Mouse (Mus musculus) CH12.LX (cell line): ENCODE data around the gene Ric8a. TPM values are rescaled to one million over a fixed set of nuclear protein-coding genes. Genes with fewer than 3 reads are reported as not detected.

Experiments
- DNase-seq: peaks from one replicate; pipeline ENCODE4 v3.0.0-alpha.2; 2013; ENCODE audit errors: extremely low read depth
- H3K27ac ChIP-seq: 2 replicates; pipeline ENCODE4 v1.5.1; 2012; ENCODE audit warnings: low read depth, mild to moderate bottlenecking, control low read depth, moderate library complexity; ENCODE audit not compliant: insufficient read depth
- H3K27me3 ChIP-seq: replicated peaks from 2 replicates; pipeline ENCODE3; 2012; ENCODE audit warnings: inconsistent platforms
- H3K36me3 ChIP-seq, 2 experiments: replicated peaks in 1 of 2; 2 replicates each; pipeline versions ENCODE3 to v1.6.1; 2012; ENCODE audit warnings: inconsistent platforms in 1 of 2, low read length in 1 of 2, mild to moderate bottlenecking in 1 of 2, mixed read lengths in 1 of 2, moderate library complexity in 1 of 2; ENCODE audit not compliant: control insufficient read depth in 1 of 2, insufficient read depth in 1 of 2
- H3K4me1 ChIP-seq, 2 experiments: 2 replicates each; pipeline ENCODE4 v1.6.1; 2012; ENCODE audit warnings: inconsistent platforms in 1 of 2, moderate library complexity in 1 of 2; ENCODE audit not compliant: insufficient read depth in 2 of 2, control insufficient read depth in 1 of 2
- H3K4me2 ChIP-seq: 2 replicates; pipeline ENCODE4 v1.6.1; 2012; ENCODE audit warnings: low read depth, mild to moderate bottlenecking, control low read depth; ENCODE audit not compliant: poor library complexity, insufficient read depth, severe bottlenecking
- H3K4me3 ChIP-seq, 3 experiments: fragments of 150-350 bp in 1 of 3; sonication (generic) in 1 of 3; replicated peaks in 1 of 3; 2 replicates each; pipeline versions ENCODE3 to v1.5.1; 2011 to 2012; ENCODE audit warnings: low read depth in 2 of 3, low read length in 2 of 3, mild to moderate bottlenecking in 2 of 3, moderate library complexity in 2 of 3, control low read depth in 1 of 3, improper control_type of control experiment in 1 of 3, inconsistent platforms in 1 of 3, mixed read lengths in 1 of 3; ENCODE audit not compliant: poor library complexity in 1 of 3
- H3K79me2 ChIP-seq: replicated peaks from 2 replicates; pipeline ENCODE4 v1.6.1; 2012; ENCODE audit warnings: mild to moderate bottlenecking, moderate library complexity; ENCODE audit not compliant: control insufficient read depth, poor library complexity, insufficient read depth, severe bottlenecking; ENCODE audit errors: extremely low read depth
- H3K9ac ChIP-seq: 2 replicates; pipeline ENCODE4 v1.6.1; 2012; ENCODE audit warnings: low read depth, mild to moderate bottlenecking, control low read depth, moderate library complexity; ENCODE audit not compliant: insufficient read depth
- H3K9me3 ChIP-seq: replicated peaks from 2 replicates; pipeline ENCODE3; 2012; ENCODE audit warnings: low read length, inconsistent platforms, mixed read lengths
- BHLHE40 ChIP-seq: IDR thresholded peaks from 2 replicates; pipeline ENCODE4 v1.6.1; 2011; ENCODE audit warnings: mild to moderate bottlenecking, low read depth, low read length, improper control_type of control experiment
- CHD2 ChIP-seq: IDR thresholded peaks from 2 replicates; pipeline ENCODE4 v1.6.1; 2011; ENCODE audit warnings: low read length, improper control_type of control experiment
- CTCF ChIP-seq, 2 experiments: IDR thresholded peaks in 1 of 2; conservative IDR thresholded peaks in 1 of 2; 2 replicates each; pipeline ENCODE4 v1.5.1; 2011 to 2012; ENCODE audit warnings: low read depth in 2 of 2, low read length in 2 of 2, improper control_type of control experiment in 1 of 2, inconsistent platforms in 1 of 2, mild to moderate bottlenecking in 1 of 2, moderate library complexity in 1 of 2
- ELF1 ChIP-seq: IDR thresholded peaks from 2 replicates; pipeline ENCODE4 v1.6.1; 2014; ENCODE audit warnings: low read depth, mild to moderate bottlenecking, inconsistent platforms, low read length, improper control_type of control experiment
- ETS1 ChIP-seq: conservative IDR thresholded peaks from 2 replicates; pipeline ENCODE4 v1.6.1; 2012; ENCODE audit warnings: low read depth, mild to moderate bottlenecking, inconsistent platforms, low read length, improper control_type of control experiment, moderate library complexity
- HCFC1 ChIP-seq: IDR thresholded peaks from 2 replicates; pipeline ENCODE4 v1.6.1; 2012; ENCODE audit warnings: low read depth, mild to moderate bottlenecking, inconsistent platforms, low read length, improper control_type of control experiment
- IRF4 ChIP-seq: IDR thresholded peaks from 2 replicates; pipeline ENCODE4 v1.6.1; 2014; ENCODE audit warnings: low read depth, mild to moderate bottlenecking, inconsistent platforms, low read length, improper control_type of control experiment
- JUN ChIP-seq: IDR thresholded peaks from 2 replicates; pipeline ENCODE4 v1.6.1; 2011; ENCODE audit warnings: low read depth, mild to moderate bottlenecking, low read length, improper control_type of control experiment, moderate library complexity; ENCODE audit not compliant: insufficient read depth
- KAT2A ChIP-seq: IDR thresholded peaks from 2 replicates; pipeline ENCODE4 v1.6.1; 2012; ENCODE audit warnings: low read length, improper control_type of control experiment, inconsistent platforms; ENCODE audit not compliant: insufficient replicate concordance
- MAZ ChIP-seq: IDR thresholded peaks from 2 replicates; pipeline ENCODE4 v1.6.1; 2012; ENCODE audit warnings: low read depth, mild to moderate bottlenecking, inconsistent platforms, low read length, improper control_type of control experiment, moderate library complexity
- MEF2A ChIP-seq: IDR thresholded peaks from 2 replicates; pipeline ENCODE4 v1.6.1; 2014; ENCODE audit warnings: low read depth, mild to moderate bottlenecking, inconsistent platforms, low read length, improper control_type of control experiment, borderline replicate concordance
- NELFE ChIP-seq: IDR thresholded peaks from 2 replicates; pipeline ENCODE4 v1.6.1; 2011; ENCODE audit warnings: low read depth, low read length, improper control_type of control experiment
- NRF1 ChIP-seq: IDR thresholded peaks from 2 replicates; pipeline ENCODE4 v1.6.1; 2014; ENCODE audit warnings: low read depth, mild to moderate bottlenecking, inconsistent platforms, low read length, improper control_type of control experiment, moderate library complexity
- POLR2A ChIP-seq: IDR thresholded peaks from 2 replicates; pipeline ENCODE4 v1.6.1; 2011; ENCODE audit warnings: low read depth, mild to moderate bottlenecking, improper control_type of control experiment, low read length
- POLR2AphosphoS2 ChIP-seq: IDR thresholded peaks from 2 replicates; pipeline ENCODE4 v1.6.1; 2011; ENCODE audit warnings: low read depth, low read length, improper control_type of control experiment
- RAD21 ChIP-seq: IDR thresholded peaks from 2 replicates; pipeline ENCODE4 v1.6.1; 2011; ENCODE audit warnings: low read depth, mild to moderate bottlenecking, low read length, improper control_type of control experiment, moderate library complexity
- RCOR1 ChIP-seq: conservative IDR thresholded peaks from 2 replicates; pipeline ENCODE4 v1.6.1; 2012; ENCODE audit warnings: low read depth, mild to moderate bottlenecking, inconsistent platforms, low read length, improper control_type of control experiment
- SMC3 ChIP-seq: IDR thresholded peaks from 2 replicates; pipeline ENCODE4 v1.6.1; 2011; ENCODE audit warnings: low read depth, low read length, improper control_type of control experiment
- TBP ChIP-seq: conservative IDR thresholded peaks from 2 replicates; pipeline ENCODE4 v1.6.1; 2011; ENCODE audit warnings: low read depth, low read length, improper control_type of control experiment
- TCF12 ChIP-seq: IDR thresholded peaks from 2 replicates; pipeline ENCODE4 v1.6.1; 2014; ENCODE audit warnings: low read depth, mild to moderate bottlenecking, inconsistent platforms, low read length, improper control_type of control experiment
- UBTF ChIP-seq: IDR thresholded peaks from 2 replicates; pipeline ENCODE4 v1.6.1; 2012; ENCODE audit warnings: low read depth, mild to moderate bottlenecking, inconsistent platforms, low read length, improper control_type of control experiment, moderate library complexity
- USF1 ChIP-seq: IDR thresholded peaks from 2 replicates; pipeline ENCODE4 v1.6.1; 2014; ENCODE audit warnings: low read depth, mild to moderate bottlenecking, inconsistent platforms, low read length, improper control_type of control experiment
- USF2 ChIP-seq: conservative IDR thresholded peaks from 2 replicates; pipeline ENCODE4 v1.6.1; 2011; ENCODE audit warnings: low read depth, low read length, improper control_type of control experiment
- ZKSCAN1 ChIP-seq: IDR thresholded peaks from 2 replicates; pipeline ENCODE4 v1.6.1; 2012; ENCODE audit warnings: low read depth, inconsistent platforms, low read length, improper control_type of control experiment, borderline replicate concordance
- ZMIZ1 ChIP-seq: IDR thresholded peaks from 2 replicates; pipeline ENCODE4 v1.6.1; 2012; ENCODE audit warnings: low read depth, mild to moderate bottlenecking, inconsistent platforms, low read length, improper control_type of control experiment
- dilution Hi-C: fragments of 300-500 bp; cut with MboI; formaldehyde crosslinking; loops from 2 replicates; pipeline ENCODE4 v1.14.3; 2020; ENCODE audit warnings: low sequenced_read_pairs; ENCODE audit not compliant: extremely low pct_unique_long_range_greater_than_20kb, extremely low pct_ligation_motif_present
- in situ Hi-C: fragments of 300-500 bp; cut with MboI; formaldehyde crosslinking; loops from 3 replicates; pipeline ENCODE4 v1.14.3; 2019; ENCODE audit warnings: low sequenced_read_pairs, low pct_ligation_motif_present, low pct_unique_long_range_greater_than_20kb, mixed read lengths
- polyA plus RNA-seq: library from polyadenylated mRNA; unstranded; fragments of >175 nt; gene quantifications from 2 replicates; pipeline ENCODE4 v1.2.1, GENCODE M21; 2012; ENCODE audit warnings: low read depth; ENCODE audit not compliant: insufficient read length
- total RNA-seq, 2 experiments: library from RNA; depleted of rRNA; stranded (reverse); fragments of 300-350 nt in 1 of 2; fragments of >200 nt in 1 of 2; gene quantifications; 2 replicates each; pipeline ENCODE4 v1.2.3; 2012 to 2014

Ric8a gene
- total and polyA plus RNA-seq, 3 experiments = 54.2 to 80.9 (median 61.9) TPM

- no peaks in the 10 kb centered on the region for H3K9me3 ChIP-seq
- no peak overlapping the region for H3K4me2 ChIP-seq
- dilution Hi-C loops = no loop called here
- no peak for DNase-seq
- H3K9ac ChIP-seq = no peak overlapping the region
- no peaks in the 10 kb centered on the region for H3K79me2 ChIP-seq
- H3K27me3 ChIP-seq = no peaks in the 10 kb centered on the region
- H3K4me1 ChIP-seq = peaks cover 7 to 30% of the 10 kb centered on the region in 2 experiments
- H3K4me3 ChIP-seq = no peak overlapping the region
- no peak overlapping the region for H3K27ac ChIP-seq
- TF ChIP-seq RCOR1 = no peak
- TF ChIP-seq HCFC1 = no peak
- TF ChIP-seq USF2 = no peak
- TF ChIP-seq KAT2A = no peak
- TF ChIP-seq TCF12 = no peak
- TF ChIP-seq MAZ = no peak
- TF ChIP-seq MEF2A = no peak
- TF ChIP-seq POLR2A = no peak
- TF ChIP-seq, all 38 proteins: peak for 0
- no peaks in the 10 kb centered on the region for H3K36me3 ChIP-seq
- in situ Hi-C loops = loop anchor here (5.0 kb wide), 1 partner anchor 35 kb away; no protein-coding TSS in a partner anchor
Observed at GRCm38 (mm10) chr7:140912293-140912692, 55.5 kb downstream of the Ric8a start.

GRCm38 (mm10) chr7:140912846-140913482 lies 56.2 kb downstream of the Ric8a start:
- dilution Hi-C loops = no loop called here
- H3K9ac ChIP-seq = no peak overlapping the region
- no peak overlapping the region for H3K4me2 ChIP-seq
- H3K4me1 ChIP-seq = peaks cover 9 to 37% of the 10 kb centered on the region in 2 experiments
- H3K9me3 ChIP-seq = no peaks in the 10 kb centered on the region
- H3K79me2 ChIP-seq = no peaks in the 10 kb centered on the region
- no peak for DNase-seq
- no peaks in the 10 kb centered on the region for H3K36me3 ChIP-seq
- TF ChIP-seq UBTF (no peak), USF1 (no peak), ZKSCAN1 (no peak), ELF1 (no peak), CHD2 (no peak), IRF4 (no peak), CTCF (conservative IDR thresholded peaks at IDR 0.05 in 1 of 2, IDR thresholded peaks at IDR 0.05 in 1 of 2; ENCODE audit: low read depth in 2 of 2, low read length in 2 of 2) (no peak), NELFE (no peak), POLR2AphosphoS2 (no peak), JUN (no peak), ETS1 (no peak), BHLHE40 (no peak), ZMIZ1 (no peak), RAD21 (no peak), NRF1 (no peak), SMC3 (no peak), TBP (no peak)
- in situ Hi-C loops = loop anchor here (5.0 kb wide), 1 partner anchor 34 kb away; no protein-coding TSS in a partner anchor
- H3K27ac ChIP-seq = no peak overlapping the region
- H3K4me3 ChIP-seq = no peak overlapping the region
- no peaks in the 10 kb centered on the region for H3K27me3 ChIP-seq
